Mouse (Mus musculus): ENCODE measurements around the gene Nacc1. TPM values are rescaled to one million over a fixed set of nuclear protein-coding genes. Genes with fewer than 3 reads are reported as not detected.

The Nacc1 gene
- polyA plus RNA-seq, 1 experiment, result 81.5 TPM

DNA sequence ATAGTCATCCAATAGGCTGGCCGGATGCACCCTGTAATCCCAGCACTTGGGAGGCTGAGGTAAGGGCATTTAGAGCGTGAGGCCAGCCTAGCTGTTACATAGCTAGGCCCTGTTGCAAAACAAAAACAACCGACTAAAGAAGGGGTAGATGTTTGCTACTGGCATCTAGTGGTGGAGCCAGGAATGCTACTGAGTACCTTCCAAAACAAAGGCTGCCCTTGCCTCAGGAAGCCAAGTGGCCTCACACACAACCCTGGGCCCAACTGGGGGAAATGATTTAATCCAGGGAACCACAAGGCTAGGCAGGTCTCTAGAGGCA lies 38.2 kb upstream of the Nacc1 start:
- Histone ChIP-seq H3K79me2 (ENCODE audit: control insufficient read depth, insufficient read depth) (peaks cover 19% of the 10 kb centered on the region), H3K36me3 (ENCODE audit: control insufficient read depth, insufficient read depth) (peaks cover 51% of the 10 kb centered on the region), H3K79me3 (ENCODE audit: low read depth) (no peaks in the 10 kb centered on the region), H3K27me3 (ENCODE audit: control insufficient read depth, insufficient read depth, insufficient read length) (no peaks in the 10 kb centered on the region), H3K4me3 (ENCODE audit: insufficient read depth, poor library complexity, severe bottlenecking) (no peak overlapping the region), H3ac (ENCODE audit: control insufficient read depth, insufficient read length, low read depth) (no peak overlapping the region)
- TF ChIP-seq MYOG (IDR thresholded peaks at IDR 0.05; ENCODE audit: control insufficient read depth, extremely low read depth, insufficient read length), result no peak
- no peak for TF ChIP-seq USF1 (IDR thresholded peaks at IDR 0.05; ENCODE audit: low read depth)
- no peak for TF ChIP-seq MYOD1 (IDR thresholded peaks at IDR 0.05; ENCODE audit: control insufficient read depth, insufficient read length, low read depth)

DNA sequence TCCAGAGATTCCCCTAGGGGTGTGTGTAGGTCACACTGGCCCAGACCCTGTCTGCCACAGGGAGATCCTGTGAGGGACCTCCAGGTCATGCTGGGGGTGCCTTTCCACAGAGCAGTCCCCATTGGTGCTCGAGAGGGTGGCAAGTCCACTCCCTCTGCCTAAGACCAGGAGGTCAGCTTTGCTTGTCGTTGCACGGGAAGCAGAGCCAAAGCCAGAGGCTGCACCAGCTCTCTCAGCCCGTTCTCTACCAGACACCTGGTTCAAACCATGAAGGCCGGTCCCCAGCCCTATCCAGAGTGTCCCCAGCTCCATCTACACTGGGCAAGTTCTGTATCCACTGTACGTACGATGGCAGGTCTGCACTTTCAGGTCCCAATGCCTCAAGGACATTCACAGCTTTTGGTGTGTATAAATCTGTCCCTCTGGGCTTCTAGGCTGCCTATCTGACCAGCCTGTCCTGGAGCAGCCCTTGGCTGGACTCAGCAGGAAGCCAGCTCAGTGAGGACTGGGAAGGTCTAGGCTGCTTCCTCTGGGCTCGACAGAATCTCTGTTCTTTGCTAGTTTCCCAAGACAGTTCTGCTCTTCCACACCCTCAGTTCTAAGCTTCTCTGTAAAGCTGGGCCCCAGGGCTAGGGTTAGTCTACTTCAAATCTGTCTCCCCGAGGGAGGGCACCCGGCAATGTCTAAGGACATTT lies 37.7 kb upstream of the Nacc1 start:
- Histone ChIP-seq H3K36me3 (ENCODE audit: control insufficient read depth, insufficient read depth) (peaks cover 55% of the 10 kb centered on the region), H3K4me3 (ENCODE audit: insufficient read depth, poor library complexity, severe bottlenecking) (no peak overlapping the region), H3ac (ENCODE audit: control insufficient read depth, insufficient read length, low read depth) (no peak overlapping the region), H3K79me2 (ENCODE audit: control insufficient read depth, insufficient read depth) (peaks cover 19% of the 10 kb centered on the region), H3K27me3 (ENCODE audit: control insufficient read depth, insufficient read depth, insufficient read length) (no peaks in the 10 kb centered on the region), H3K79me3 (ENCODE audit: low read depth) (no peaks in the 10 kb centered on the region)
- TF ChIP-seq CTCF (IDR thresholded peaks at IDR 0.05; ENCODE audit: control insufficient read depth, insufficient read depth, insufficient read length) (no peak), MYOG (IDR thresholded peaks at IDR 0.05; ENCODE audit: control insufficient read depth, extremely low read depth, insufficient read length) (no peak), FOSL1 (IDR thresholded peaks at IDR 0.05; ENCODE audit: insufficient read depth, low read length, poor library complexity, severe bottlenecking) (no peak), MAX (IDR thresholded peaks at IDR 0.05) (no peak), MYOD1 (IDR thresholded peaks at IDR 0.05; ENCODE audit: control insufficient read depth, insufficient read length, low read depth) (no peak), CEBPB (IDR thresholded peaks at IDR 0.05; ENCODE audit: low read depth) (no peak), USF1 (IDR thresholded peaks at IDR 0.05; ENCODE audit: low read depth) (no peak)

GRCm38 (mm10) chr8:84724683-84725082 lies 37.0 kb upstream of the Nacc1 start:
- Histone ChIP-seq H3K4me3 (ENCODE audit: insufficient read depth, poor library complexity, severe bottlenecking) (no peak overlapping the region), H3K36me3 (ENCODE audit: control insufficient read depth, insufficient read depth) (peaks cover 62% of the 10 kb centered on the region), H3K79me3 (ENCODE audit: low read depth) (no peaks in the 10 kb centered on the region), H3K79me2 (ENCODE audit: control insufficient read depth, insufficient read depth) (peaks cover 14% of the 10 kb centered on the region), H3ac (ENCODE audit: control insufficient read depth, insufficient read length, low read depth) (no peak overlapping the region), H3K27me3 (ENCODE audit: control insufficient read depth, insufficient read depth, insufficient read length) (no peaks in the 10 kb centered on the region)
- TF ChIP-seq USF1 (IDR thresholded peaks at IDR 0.05; ENCODE audit: low read depth) (no peak), FOSL1 (IDR thresholded peaks at IDR 0.05; ENCODE audit: insufficient read depth, low read length, poor library complexity, severe bottlenecking) (no peak), MYOD1 (IDR thresholded peaks at IDR 0.05; ENCODE audit: control insufficient read depth, insufficient read length, low read depth) (peak; percentile 82), CEBPB (IDR thresholded peaks at IDR 0.05; ENCODE audit: low read depth) (no peak), MAX (IDR thresholded peaks at IDR 0.05) (no peak), CTCF (IDR thresholded peaks at IDR 0.05; ENCODE audit: control insufficient read depth, insufficient read depth, insufficient read length) (no peak), MYOG (IDR thresholded peaks at IDR 0.05; ENCODE audit: control insufficient read depth, extremely low read depth, insufficient read length) (no peak)

DNA sequence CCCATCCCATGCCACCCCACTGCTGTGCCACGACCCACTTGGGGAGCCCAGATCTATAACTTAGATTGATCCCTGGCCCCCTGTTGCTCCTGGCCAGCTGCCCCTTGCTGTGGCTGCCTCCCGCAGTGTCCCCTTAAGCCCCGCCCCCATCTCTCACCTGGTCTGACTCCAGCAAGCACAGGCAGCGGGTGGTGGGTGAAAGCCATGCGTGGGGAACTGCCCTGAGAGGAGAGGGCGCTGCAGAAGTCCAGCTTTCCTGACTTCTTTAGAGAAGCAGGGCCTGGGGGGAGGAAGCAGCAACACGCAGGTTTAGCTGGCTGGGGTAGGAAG lies 35.9 kb upstream of the Nacc1 start:
- H3ac ChIP-seq (ENCODE audit: control insufficient read depth, insufficient read length, low read depth), result no peak overlapping the region
- H3K79me3 ChIP-seq (ENCODE audit: low read depth), result no peaks in the 10 kb centered on the region
- TF ChIP-seq MAX (IDR thresholded peaks at IDR 0.05), result no peak
- H3K4me3 ChIP-seq (ENCODE audit: insufficient read depth, poor library complexity, severe bottlenecking), result no peak overlapping the region
- no peaks in the 10 kb centered on the region for H3K27me3 ChIP-seq (ENCODE audit: control insufficient read depth, insufficient read depth, insufficient read length)
- H3K36me3 ChIP-seq (ENCODE audit: control insufficient read depth, insufficient read depth), result peaks cover 69% of the 10 kb centered on the region
- H3K79me2 ChIP-seq (ENCODE audit: control insufficient read depth, insufficient read depth), result peaks cover 12% of the 10 kb centered on the region

GRCm38 (mm10) chr8:84722850-84723570 lies 35.3 kb upstream of the Nacc1 start, which contains the start of gene G430095P16Rik:
G430095P16Rik (plus strand) TSS chr8:84723007.
- peak within 1 kb of the TSS; percentile 49 for H3ac ChIP-seq (ENCODE audit: control insufficient read depth, insufficient read length, low read depth)
- peaks cover 12% of the 10 kb centered on the region for H3K79me2 ChIP-seq (ENCODE audit: control insufficient read depth, insufficient read depth)
- no peak within 1 kb of the TSS for H3K4me3 ChIP-seq (ENCODE audit: insufficient read depth, poor library complexity, severe bottlenecking)
- H3K27me3 ChIP-seq (ENCODE audit: control insufficient read depth, insufficient read depth, insufficient read length), result no peaks in the 10 kb centered on the region
- no peaks in the 10 kb centered on the region for H3K79me3 ChIP-seq (ENCODE audit: low read depth)
- peaks cover 74% of the 10 kb centered on the region for H3K36me3 ChIP-seq (ENCODE audit: control insufficient read depth, insufficient read depth)
- no peak for TF ChIP-seq FOSL1 (IDR thresholded peaks at IDR 0.05; ENCODE audit: insufficient read depth, low read length, poor library complexity, severe bottlenecking)
- TF ChIP-seq MAX (IDR thresholded peaks at IDR 0.05), result peak; percentile 84

- Histone ChIP-seq H3K36me3 (ENCODE audit: control insufficient read depth, insufficient read depth) (peaks cover 76% of the 10 kb centered on the region), H3K79me3 (ENCODE audit: low read depth) (no peaks in the 10 kb centered on the region), H3K79me2 (ENCODE audit: control insufficient read depth, insufficient read depth) (peaks cover 12% of the 10 kb centered on the region), H3ac (ENCODE audit: control insufficient read depth, insufficient read length, low read depth) (peak overlapping the region; percentile 49), H3K4me3 (ENCODE audit: insufficient read depth, poor library complexity, severe bottlenecking) (no peak overlapping the region), H3K27me3 (ENCODE audit: control insufficient read depth, insufficient read depth, insufficient read length) (no peaks in the 10 kb centered on the region)
- TF ChIP-seq CTCF (IDR thresholded peaks at IDR 0.05; ENCODE audit: control insufficient read depth, insufficient read depth, insufficient read length) (no peak), USF1 (IDR thresholded peaks at IDR 0.05; ENCODE audit: low read depth) (no peak), MAX (IDR thresholded peaks at IDR 0.05) (no peak), FOSL1 (IDR thresholded peaks at IDR 0.05; ENCODE audit: insufficient read depth, low read length, poor library complexity, severe bottlenecking) (no peak), CEBPB (IDR thresholded peaks at IDR 0.05; ENCODE audit: low read depth) (no peak), MYOD1 (IDR thresholded peaks at IDR 0.05; ENCODE audit: control insufficient read depth, insufficient read length, low read depth) (no peak)
Measured at GRCm38 (mm10) chr8:84722530-84722849, 34.8 kb upstream of the Nacc1 start.
